Mouse (Mus musculus): ENCODE results near the gene Swsap1.
A peak's percentile ranks its signal among the peaks of the same experiment; 100 is the strongest.

The Swsap1 gene

GRCm38 (mm10) chr9:21968883-21969282 is 13.3 kb downstream of the Swsap1 start:
- DNase-seq: no peak

- DNase-seq: no peak
Measured at GRCm38 (mm10) chr9:21969304-21969703, 13.7 kb downstream of the Swsap1 start.

GRCm38 (mm10) chr9:21976626-21977175 is 21.1 kb downstream of the Swsap1 start:
- no peak for DNase-seq

- DNase-seq: no peak
Measured at GRCm38 (mm10) chr9:21977331-21977730, 21.8 kb downstream of the Swsap1 start.

DNA sequence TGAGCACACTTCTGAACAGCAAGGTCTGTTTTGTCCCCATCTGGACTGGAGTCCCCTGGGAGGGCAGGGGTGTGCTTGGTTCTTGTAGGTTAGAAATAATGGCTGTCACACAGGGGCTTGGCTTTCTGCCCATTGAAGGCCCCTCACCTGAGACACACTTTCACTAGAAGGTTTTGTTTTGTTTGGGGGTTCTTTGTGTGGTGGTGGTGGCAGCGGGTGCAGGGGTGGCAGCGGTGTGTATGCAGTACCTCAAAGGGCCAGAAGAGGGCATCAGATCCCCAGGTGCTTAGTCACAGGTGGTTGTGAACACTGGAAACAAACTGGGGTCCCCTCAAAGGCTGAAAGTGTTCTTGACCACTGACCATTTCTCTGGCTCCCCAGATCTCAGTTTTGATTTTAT is 22.4 kb downstream of the Swsap1 start:
- DNase-seq: no peak

DNA sequence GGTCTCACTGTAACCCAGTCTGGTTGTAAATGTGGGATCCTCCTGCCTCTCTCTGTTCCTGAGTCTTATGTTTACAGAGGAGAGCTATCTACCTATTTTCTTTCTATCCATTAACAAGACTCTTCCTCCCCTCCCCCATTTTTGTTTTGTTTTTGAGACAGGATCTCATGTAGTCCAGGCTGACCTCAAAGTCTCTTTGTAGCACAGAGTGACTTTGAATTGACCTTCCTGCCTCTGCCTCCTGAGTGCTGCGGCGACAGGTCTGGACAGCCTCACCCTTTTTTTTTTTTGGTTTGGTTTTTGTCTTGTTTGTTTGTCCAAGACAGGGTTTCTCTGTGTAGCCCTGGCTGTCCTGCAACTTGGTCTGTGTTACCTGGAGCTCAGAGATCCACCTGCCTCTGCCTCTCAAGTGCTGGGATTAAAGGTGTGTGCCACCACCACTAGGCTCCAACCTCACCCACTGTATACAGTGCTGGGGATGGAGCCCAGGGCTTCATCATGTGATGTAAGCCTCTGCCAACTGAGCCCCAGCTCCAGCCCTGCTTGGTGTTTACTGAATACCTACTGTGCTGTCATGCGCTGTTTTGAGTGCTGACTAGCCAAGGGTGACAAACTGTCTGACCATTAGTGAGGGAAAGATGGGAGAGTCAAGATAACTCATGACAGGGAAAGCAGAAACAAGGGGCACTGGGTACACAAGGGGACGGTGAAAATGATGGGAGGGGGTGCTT is 23.0 kb downstream of the Swsap1 start:
- DNase-seq: no peak

GRCm38 (mm10) chr9:21983911-21984310 is 28.4 kb downstream of the Swsap1 start:
- DNase-seq: no peak

GRCm38 (mm10) chr9:21987592-21988342 is 32.2 kb downstream of the Swsap1 start:
- peak; percentile 79 for DNase-seq

- peak; percentile 80 for DNase-seq
Measured at GRCm38 (mm10) chr9:21988421-21989101, 33.0 kb downstream of the Swsap1 start.

- DNase-seq: peak; percentile 81
Measured at GRCm38 (mm10) chr9:21989230-21990110, 33.9 kb downstream of the Swsap1 start, which contains the start of gene Rgl3. Rgl3 (minus strand) TSS chr9:21989446.

GRCm38 (mm10) chr9:21992227-21992626 is 36.7 kb downstream of the Swsap1 start:
- no peak for DNase-seq

GRCm38 (mm10) chr9:21996178-21996867 is 40.8 kb downstream of the Swsap1 start:
- peak; percentile 28 for DNase-seq

GRCm38 (mm10) chr9:22000296-22000695 is 44.7 kb downstream of the Swsap1 start:
- no peak for DNase-seq

DNA sequence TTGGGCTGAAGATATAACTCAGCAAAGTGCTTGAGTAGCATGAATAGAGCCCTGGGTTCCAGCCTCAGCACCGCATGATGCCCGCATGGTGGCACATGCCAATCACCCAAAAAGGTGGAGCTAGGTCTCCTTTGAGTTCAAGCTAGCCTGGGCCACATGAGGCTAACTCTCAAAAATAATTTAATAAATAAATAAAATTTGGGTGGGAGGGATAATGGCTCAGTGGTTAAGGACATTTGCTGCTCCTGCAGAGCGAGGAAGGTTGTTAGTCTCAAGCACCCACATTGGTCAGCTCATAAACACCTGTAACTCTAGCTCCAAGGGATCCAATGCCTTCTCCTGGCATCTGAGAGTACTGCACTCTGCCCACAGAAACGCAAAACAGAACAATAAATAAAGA is 46.1 kb downstream of the Swsap1 start:
- DNase-seq: peak; percentile 54

DNA sequence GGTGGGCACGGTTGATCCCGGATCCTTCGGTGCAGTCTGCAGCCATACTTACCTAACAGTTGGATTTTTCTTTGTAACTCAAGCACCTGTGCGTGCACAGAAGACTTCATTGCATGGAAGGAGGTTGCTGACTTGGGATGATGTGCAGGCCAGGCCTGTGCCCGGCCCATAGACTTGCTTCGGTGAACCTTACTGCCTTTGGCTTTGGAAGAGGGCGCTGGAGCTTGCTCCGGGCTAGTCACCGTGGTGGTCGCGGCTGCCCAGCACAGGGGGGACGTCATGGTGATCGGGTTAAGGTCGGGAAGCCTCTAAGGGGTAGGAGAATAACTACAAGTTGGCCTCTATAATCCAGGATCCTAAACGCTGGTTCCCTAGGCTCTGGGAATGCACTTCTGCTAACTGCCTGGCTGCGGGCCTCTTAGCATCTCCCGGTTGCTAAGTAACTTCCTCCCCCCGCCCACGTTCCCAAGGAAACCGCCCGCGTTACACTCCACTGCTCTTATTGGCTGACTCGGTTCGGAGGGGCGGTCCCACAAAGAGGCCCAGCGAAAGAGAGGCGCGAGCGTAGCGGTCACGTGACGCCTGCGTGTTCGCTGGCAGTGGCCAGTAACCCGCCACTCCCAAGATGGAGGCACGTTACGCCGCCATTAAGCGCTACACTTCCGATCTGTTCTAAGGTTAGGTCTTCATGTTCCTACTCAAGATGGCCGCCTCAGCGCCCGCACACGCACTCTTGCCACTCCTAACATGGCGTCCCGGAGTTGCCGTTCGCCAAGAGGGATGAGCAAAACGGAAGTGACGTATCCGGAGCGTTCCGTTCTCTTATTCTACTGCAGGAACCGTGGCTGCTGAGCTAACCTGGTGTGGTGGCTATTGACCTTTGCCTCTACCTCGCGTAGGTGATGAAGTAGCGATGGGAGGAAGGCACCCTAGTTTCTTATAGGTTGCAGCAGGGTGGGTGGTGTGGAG is 46.9 kb downstream of the Swsap1 start, which contains the start of the genes Ccdc151 and Prkcsh:
Ccdc151 (minus strand) TSS at position 441 of the 969 bp plus-strand sequence.
Prkcsh (plus strand) TSS at position 613 of the 969 bp plus-strand sequence.
- DNase-seq: peak; percentile 100

DNA sequence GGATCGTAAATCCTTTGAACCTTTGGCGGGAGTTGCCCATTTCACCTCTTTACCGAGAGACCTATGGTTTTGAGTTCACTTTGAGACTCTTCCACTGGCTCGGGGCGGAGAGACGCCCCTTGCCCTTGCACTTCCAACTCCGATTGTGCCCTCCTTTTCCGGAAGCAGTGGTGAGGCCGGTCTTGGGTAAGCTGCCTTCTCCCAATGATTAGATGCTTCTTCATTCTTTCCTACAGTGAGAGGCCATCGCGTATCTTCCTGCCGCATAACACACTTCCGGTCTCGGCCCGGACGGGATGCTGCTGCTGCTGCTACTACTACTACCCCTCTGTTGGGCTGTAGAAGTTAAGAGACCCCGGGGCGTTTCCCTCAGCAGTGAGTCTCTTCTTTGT is 47.6 kb downstream of the Swsap1 start:
- no peak for DNase-seq

GRCm38 (mm10) chr9:22004546-22004945 is 49.0 kb downstream of the Swsap1 start:
- DNase-seq: peak; percentile 60

All from cerebellum, adult 11-12 months (tissue).